Mouse (Mus musculus): ENCODE data around the gene Ssxa1. TPM values are rescaled to one million over a fixed set of nuclear protein-coding genes. Genes with fewer than 3 reads are reported as not detected.
"Not testable (repeated sequence)": the region's sequence is repeated elsewhere in the genome, so short reads cannot be mapped to it uniquely, and the experiment has no call there.

The Ssxa1 gene
- not detected in 2 replicates for total RNA-seq (2014; fragmentation: Nextera tagmentation)
- total RNA-seq (2017): not detected in 2 replicates

DNA sequence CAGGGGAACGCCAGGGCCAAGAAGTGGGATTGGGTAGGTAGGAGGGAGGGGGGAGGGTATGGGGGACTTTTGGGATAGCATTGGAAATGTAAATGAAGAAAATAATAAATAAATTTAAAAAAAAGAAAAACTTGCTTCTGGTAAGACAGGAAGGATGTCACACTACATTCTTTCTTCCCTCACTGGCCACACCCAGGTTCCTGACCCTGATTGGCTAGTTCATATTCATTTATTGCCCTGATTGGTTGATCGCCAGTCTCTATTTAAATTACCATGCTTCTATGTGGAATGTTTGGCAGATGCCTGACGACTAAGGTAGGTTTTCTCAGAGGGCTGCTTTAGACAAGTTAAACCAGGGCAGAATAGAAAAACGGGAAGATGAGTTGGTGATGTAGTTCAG is at the start of gene Ssxa1:
TSS of gene Ssxa1 (plus strand) at position 301 of the 400 bp plus-strand sequence.
- no peak for ATAC-seq (replicated peaks; ENCODE audit: low FRiP score, low TSS enrichment, poor library complexity, severe bottlenecking)

- no peak for ATAC-seq (replicated peaks; ENCODE audit: low FRiP score, low TSS enrichment, poor library complexity, severe bottlenecking)
Observed at GRCm38 (mm10) chrX:21068106-21068505, 47.5 kb upstream of the Ssxa1 start, which contains the start of gene Spaca5. Gene Spaca5, plus strand, starts transcription at chrX:21068406.

GRCm38 (mm10) chrX:21088645-21088982 is 27.0 kb upstream of the Ssxa1 start:
- ATAC-seq (replicated peaks; ENCODE audit: low FRiP score, low TSS enrichment, poor library complexity, severe bottlenecking): peak; percentile 26; the same call in 1 of the 2 replicates

DNA sequence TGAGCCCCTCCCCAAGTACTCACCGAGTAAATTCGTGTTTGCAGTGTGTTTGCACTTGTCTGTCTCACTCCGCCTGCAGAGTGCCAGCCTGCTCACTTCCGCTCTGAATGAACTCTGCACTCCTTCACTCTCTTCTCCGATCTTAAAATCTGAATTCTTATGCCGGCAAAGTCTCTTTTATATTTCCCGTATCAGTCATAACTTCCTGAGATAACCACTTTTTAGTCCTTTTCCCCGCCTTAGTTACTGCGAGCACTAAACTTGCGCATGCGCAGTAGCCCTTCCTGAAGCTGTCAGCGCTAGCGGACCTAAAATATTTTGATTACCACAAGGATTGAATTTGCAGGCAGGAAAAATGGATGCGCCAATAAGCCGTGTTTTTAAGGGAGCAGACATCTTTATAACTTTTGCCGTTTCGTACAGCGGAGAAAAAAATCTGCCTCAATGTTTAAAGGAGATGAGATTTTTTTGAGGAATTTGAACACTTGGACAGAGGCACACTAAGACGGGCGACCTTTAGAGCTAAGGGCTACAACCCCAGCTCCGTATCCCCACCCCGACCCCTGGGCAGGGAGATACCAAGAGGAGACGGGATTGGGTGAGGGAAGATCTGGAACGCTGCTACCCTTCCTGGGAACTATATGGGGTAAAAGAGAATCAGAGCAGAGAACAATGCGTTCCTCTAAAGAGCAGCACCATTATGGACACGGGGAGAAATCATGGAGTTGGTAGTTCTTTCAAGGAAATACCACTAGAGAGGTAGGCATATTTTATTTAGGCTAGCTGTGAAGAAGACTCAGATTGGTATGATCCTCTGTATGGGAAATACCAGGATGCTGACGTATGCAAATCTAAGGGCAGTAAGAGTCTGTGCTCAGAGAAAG is 26.4 kb upstream of the Ssxa1 start, which contains the start of gene Zfp300:
TSS of gene Zfp300 (minus strand) at position 545 of the 884 bp plus-strand sequence.
- peak; percentile 70 for ATAC-seq (replicated peaks; ENCODE audit: low FRiP score, low TSS enrichment, poor library complexity, severe bottlenecking)

DNA sequence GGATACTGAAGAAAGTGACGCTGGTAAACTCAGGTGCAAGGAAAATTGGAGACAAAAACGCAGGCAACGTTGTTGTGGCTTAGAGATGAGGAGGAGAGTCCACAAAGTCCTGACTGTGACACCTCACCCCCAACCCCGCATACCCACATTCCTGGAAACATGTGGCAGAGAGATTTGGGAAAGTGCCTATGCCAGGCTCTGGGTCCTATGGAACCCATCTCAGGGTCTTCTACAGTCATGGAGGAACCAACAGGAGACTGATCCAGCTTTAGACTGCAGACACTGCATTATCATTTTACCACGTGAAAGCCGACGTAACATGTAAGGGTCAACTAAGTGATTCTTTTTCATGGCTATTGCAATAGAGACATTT is 25.8 kb upstream of the Ssxa1 start:
- no peak for ATAC-seq (replicated peaks; ENCODE audit: low FRiP score, low TSS enrichment, poor library complexity, severe bottlenecking)

DNA sequence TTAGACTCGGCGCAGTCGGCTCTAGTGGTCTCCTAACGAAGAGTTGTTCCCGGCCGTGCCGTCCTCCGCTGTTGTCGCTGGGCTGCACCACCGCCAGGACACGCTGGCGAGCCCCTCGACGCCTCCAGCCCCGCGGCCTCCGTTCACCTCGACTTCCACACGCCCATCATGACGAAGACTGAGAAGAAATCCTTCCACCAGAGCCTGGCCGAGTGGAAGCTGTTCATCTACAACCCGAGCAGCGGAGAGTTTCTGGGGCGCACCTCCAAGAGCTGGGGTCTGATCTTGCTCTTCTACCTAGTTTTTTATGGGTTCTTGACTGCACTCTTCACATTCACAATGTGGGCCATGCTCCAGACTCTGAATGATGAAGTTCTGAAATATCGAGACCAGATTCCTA is 31.1 kb downstream of the Ssxa1 start:
- not testable (repeated sequence) for ATAC-seq (replicated peaks; ENCODE audit: low FRiP score, low TSS enrichment, poor library complexity, severe bottlenecking)

Other genes starting within 250 kb of the Ssxa1 start
- gene Timp1, start 245.7 kb upstream of the Ssxa1 start, total RNA-seq (2014; fragmentation: Nextera tagmentation): not detected in 2 replicates
- gene Timp1, start 245.7 kb upstream of the Ssxa1 start, total RNA-seq (2017): not detected in 2 replicates
- gene Syn1, start 194.8 kb upstream of the Ssxa1 start, total RNA-seq (2014; fragmentation: Nextera tagmentation): not detected in 2 replicates
- gene Syn1, start 194.8 kb upstream of the Ssxa1 start, total RNA-seq (2017): 0.46 TPM in 1 of 2 replicates, not detected in the other
- gene Cfp, start 184.3 kb upstream of the Ssxa1 start, total RNA-seq (2014; fragmentation: Nextera tagmentation): 0.72 and 5.6 TPM in 2 replicates
- gene Cfp, start 184.3 kb upstream of the Ssxa1 start, total RNA-seq (2017): 1.8 and 4.2 TPM in 2 replicates
- 5.3 and 9.8 TPM in 2 replicates for gene Elk1, start 165.2 kb upstream of the Ssxa1 start, total RNA-seq (2014; fragmentation: Nextera tagmentation)
- 2.1 and 2.2 TPM in 2 replicates for gene Elk1, start 165.2 kb upstream of the Ssxa1 start, total RNA-seq (2017)
- gene Uxt, start 153.8 kb upstream of the Ssxa1 start, total RNA-seq (2014; fragmentation: Nextera tagmentation): 45.3 and 61.1 TPM in 2 replicates
- gene Uxt, start 153.8 kb upstream of the Ssxa1 start, total RNA-seq (2017): 30.0 and 42.4 TPM in 2 replicates
- gene Zfp182, start 53.5 kb upstream of the Ssxa1 start, total RNA-seq (2014; fragmentation: Nextera tagmentation): 15.7 and 19.1 TPM in 2 replicates
- gene Zfp182, start 53.5 kb upstream of the Ssxa1 start, total RNA-seq (2017): 11.2 and 15.5 TPM in 2 replicates
- not detected in 2 replicates for gene Spaca5, start 47.4 kb upstream of the Ssxa1 start, total RNA-seq (2014; fragmentation: Nextera tagmentation)
- gene Spaca5, start 47.4 kb upstream of the Ssxa1 start, total RNA-seq (2017): not detected in 2 replicates
- 0.07 TPM in 1 of 2 replicates, not detected in the other for gene Zfp300, start 26.3 kb upstream of the Ssxa1 start, total RNA-seq (2014; fragmentation: Nextera tagmentation)
- 0.19 TPM in 1 of 2 replicates, not detected in the other for gene Zfp300, start 26.3 kb upstream of the Ssxa1 start, total RNA-seq (2017)
- not detected in 2 replicates for gene Gm21876, start 59.8 kb downstream of the Ssxa1 start, total RNA-seq (2014; fragmentation: Nextera tagmentation)
- gene Gm21876, start 59.8 kb downstream of the Ssxa1 start, total RNA-seq (2017): not detected in 2 replicates

Data from megakaryocyte-erythroid progenitor cell, adult 5-6 weeks (primary cell).